Mouse (Mus musculus): Measurements from ENCODE around the gene Atoh7.

DNA sequence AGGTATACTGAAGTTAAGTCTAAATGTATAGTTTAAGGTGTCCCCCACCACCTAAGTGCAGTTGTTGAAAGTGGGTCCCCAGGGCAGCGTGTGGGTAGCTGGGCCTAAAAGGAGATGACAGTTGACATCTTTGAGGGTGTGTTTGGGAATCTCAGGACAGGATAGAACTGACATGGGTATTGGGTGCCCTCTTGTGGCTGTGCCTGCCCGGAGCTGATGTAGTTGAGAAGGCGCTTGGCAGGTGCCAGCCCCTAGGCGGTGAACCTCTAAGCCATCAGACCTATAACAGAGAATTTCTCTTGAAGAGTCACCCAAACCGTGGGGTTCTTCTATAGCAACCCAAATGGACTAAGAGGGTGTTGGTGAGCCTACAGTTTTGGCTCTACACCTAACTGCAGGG, 33.5 kb upstream of the Atoh7 start:
- TF ChIP-seq POLR2A (IDR thresholded peaks at IDR 0.05; ENCODE audit: borderline replicate concordance, control insufficient read depth, low read depth, low read length) (no peak), CTCF (IDR thresholded peaks at IDR 0.05; ENCODE audit: control insufficient read depth, insufficient read depth, low read length) (peak; percentile 75)
